Mouse (Mus musculus) olfactory bulb, adult 2 months (tissue): Measurements from ENCODE around the gene Ech1.

Source experiments
- CTCF ChIP-seq: fragments of 200-500 bp; IDR thresholded peaks from 2 replicates; pipeline ENCODE4 v1.5.1; 2012; ENCODE audit warnings: low read depth, mild to moderate bottlenecking, low read length, moderate library complexity; ENCODE audit not compliant: insufficient read depth
- POLR2A ChIP-seq: fragments of 200-500 bp; IDR thresholded peaks from 2 replicates; pipeline ENCODE4 v1.6.1; 2012; ENCODE audit warnings: mild to moderate bottlenecking, low read depth, low read length, moderate library complexity; ENCODE audit not compliant: insufficient read depth

DNA sequence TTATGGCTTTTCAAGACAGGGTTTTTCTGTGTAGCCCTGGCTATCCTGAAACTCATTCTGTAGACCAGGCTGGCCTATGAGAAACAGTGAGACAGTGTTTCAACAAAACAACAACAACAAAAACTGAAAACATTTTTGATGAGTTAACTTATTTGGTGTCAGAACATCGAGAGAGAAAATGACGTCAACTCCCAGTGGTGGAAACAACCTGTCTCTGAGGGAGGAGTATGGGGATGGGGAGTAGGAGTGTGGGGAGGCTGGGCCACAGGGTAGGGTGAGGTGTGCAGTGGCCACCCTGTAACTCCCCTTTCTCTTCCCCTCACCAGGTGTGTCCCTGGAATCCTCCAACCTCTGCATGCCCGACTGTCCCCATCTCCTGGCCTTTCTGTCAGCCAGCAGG, 30.5 kb upstream of the Ech1 start:
- no peak for TF ChIP-seq CTCF
- TF ChIP-seq POLR2A, result no peak
